Mouse (Mus musculus): ENCODE measurements around the gene Gm21312.
"Not testable (repeated sequence)": the region's sequence is repeated elsewhere in the genome, so short reads cannot be mapped to it uniquely, and the experiment has no call there.

Gene Gm21312

GRCm38 (mm10) chr10:104176724-104177123 is at the start of gene Gm21312:
Gm21312 (plus strand) TSS chr10:104177024.
- DNase-seq (ENCODE audit: low spot score in 2 of 2), result not testable (repeated sequence)

GRCm38 (mm10) chr10:104142687-104143086 is 34.1 kb upstream of the Gm21312 start, which contains the start of gene Gm21293:
Gm21293 (plus strand) TSS chr10:104142987.
- DNase-seq (ENCODE audit: low spot score in 2 of 2), result not testable (repeated sequence)

GRCm38 (mm10) chr10:104151197-104151596 is 25.6 kb upstream of the Gm21312 start, which contains the start of gene Gm6763:
Gm6763 (plus strand) TSS chr10:104151497.
- DNase-seq (ENCODE audit: low spot score in 2 of 2), result not testable (repeated sequence)

GRCm38 (mm10) chr10:104159706-104160105 is 17.1 kb upstream of the Gm21312 start, which contains the start of gene Gm8764:
Gm8764 (plus strand) TSS chr10:104160006.
- not testable (repeated sequence) for DNase-seq (ENCODE audit: low spot score in 2 of 2)

- DNase-seq (ENCODE audit: low spot score in 2 of 2), result not testable (repeated sequence)
Observed at GRCm38 (mm10) chr10:104168215-104168614, 8.6 kb upstream of the Gm21312 start, which contains the start of gene Gm21304. Gm21304 (plus strand) TSS chr10:104168515.

- not testable (repeated sequence) for DNase-seq (ENCODE audit: low spot score in 2 of 2)
Observed at GRCm38 (mm10) chr10:104185233-104185632, 8.4 kb downstream of the Gm21312 start, which contains the start of gene Gm20765. Gm20765 (plus strand) TSS chr10:104185533.

GRCm38 (mm10) chr10:104193742-104194141 is 16.9 kb downstream of the Gm21312 start, which contains the start of gene Gm4340:
Gm4340 (plus strand) TSS chr10:104194042.
- not testable (repeated sequence) for DNase-seq (ENCODE audit: low spot score in 2 of 2)

GRCm38 (mm10) chr10:104209655-104210054 is 32.8 kb downstream of the Gm21312 start:
- DNase-seq (ENCODE audit: low spot score in 2 of 2), result no peak

- no peak for DNase-seq (ENCODE audit: low spot score in 2 of 2)
Observed at GRCm38 (mm10) chr10:104210268-104210990, 33.6 kb downstream of the Gm21312 start.

- DNase-seq (ENCODE audit: low spot score in 2 of 2), result no peak
Observed at GRCm38 (mm10) chr10:104214527-104214926, 37.7 kb downstream of the Gm21312 start.

GRCm38 (mm10) chr10:104220303-104221021 is 43.6 kb downstream of the Gm21312 start:
- DNase-seq (ENCODE audit: low spot score in 2 of 2), result no peak
